Mouse (Mus musculus) heart, embryonic 10.5 days (tissue): ENCODE measurements around the gene Chrna4. TPM values are rescaled to one million over a fixed set of nuclear protein-coding genes. Genes with fewer than 3 reads are reported as not detected.

Experiments used
- DNase-seq: peaks from one replicate; pipeline ENCODE4 v3.0.0-alpha.2; 2017; ENCODE audit warnings: low spot score
- H3K27ac ChIP-seq: fragments of 300-500 bp; sonication (generic); 2 replicates; pipeline ENCODE4 v1.5.1; 2016; ENCODE audit warnings: mild to moderate bottlenecking
- H3K27me3 ChIP-seq: fragments of 300-500 bp; sonication (generic); 2 replicates; pipeline ENCODE4 v1.6.1; 2016; ENCODE audit warnings: mild to moderate bottlenecking; ENCODE audit not compliant: poor library complexity, insufficient read depth, severe bottlenecking
- H3K36me3 ChIP-seq: fragments of 300-500 bp; sonication (generic); 2 replicates; pipeline ENCODE4 v1.6.1; 2016; ENCODE audit warnings: mild to moderate bottlenecking, moderate library complexity
- H3K4me1 ChIP-seq: fragments of 300-500 bp; sonication (generic); 2 replicates; pipeline ENCODE4 v1.6.1; 2016; ENCODE audit warnings: mild to moderate bottlenecking
- H3K4me3 ChIP-seq: fragments of 300-500 bp; sonication (generic); 2 replicates; pipeline ENCODE4 v1.5.1; 2016; ENCODE audit warnings: mild to moderate bottlenecking, moderate library complexity
- H3K9me3 ChIP-seq: fragments of 300-500 bp; sonication (generic); 2 replicates; pipeline ENCODE4 v1.6.1; 2016; ENCODE audit warnings: mild to moderate bottlenecking, moderate library complexity
- WGBS: fragments of 180-500 bp; shearing (Covaris S2); methylation state at CpG from one replicate; pipeline ENCODE4 v1.1.7; 2016; 5-methylcytosine and 5-hydroxymethylcytosine counted together
- polyA plus RNA-seq: library from polyadenylated mRNA; unstranded; fragments of >200 nt; fragmentation: Nextera tagmentation; extraction: Ambion mirVana; gene quantifications from 2 replicates; pipeline ENCODE4 v1.2.1, GENCODE M21; 2016

The Chrna4 gene
- polyA plus RNA-seq, result 0.17 and 1.3 TPM in 2 replicates

GRCm38 (mm10) chr2:181043437-181043836, at the start of gene Chrna4:
Gene Chrna4, minus strand, starts transcription at chr2:181043546.
- H3K36me3 ChIP-seq, result no peaks in the 10 kb centered on the region
- H3K4me1 ChIP-seq, result peaks cover 27% of the 10 kb centered on the region
- no peak for DNase-seq
- 66% methylated on average over 3 of the region's 3 CpGs for WGBS
- peaks cover 87% of the 10 kb centered on the region for H3K27me3 ChIP-seq
- no peaks in the 10 kb centered on the region for H3K9me3 ChIP-seq
- H3K4me3 ChIP-seq, result no peak within 1 kb of the TSS
- H3K27ac ChIP-seq, result no peak within 1 kb of the TSS

DNA sequence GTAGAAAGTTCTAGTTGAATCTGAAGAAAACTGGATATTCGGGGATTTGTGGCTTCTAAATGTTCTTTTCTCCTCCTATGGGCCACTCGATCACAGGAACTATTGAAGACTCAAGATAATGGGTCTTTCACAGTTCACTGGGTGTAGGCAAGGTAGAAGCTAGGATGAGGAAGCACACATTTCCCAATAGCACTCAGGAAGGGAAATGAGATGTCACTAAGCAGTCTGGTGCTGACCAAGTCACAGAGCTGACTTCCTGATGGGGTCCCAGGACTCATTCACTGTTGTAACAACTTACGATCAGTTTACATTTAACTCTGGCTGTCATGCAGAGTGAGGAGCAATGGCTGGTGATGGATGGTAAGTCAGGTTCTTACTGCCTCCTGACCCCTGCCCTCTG, 46.8 kb upstream of the Chrna4 start:
- H3K27me3 ChIP-seq, result peaks cover 68% of the 10 kb centered on the region
- WGBS, result 74% methylated on average over 3 of the region's 3 CpGs
- no peak overlapping the region for H3K27ac ChIP-seq
- no peaks in the 10 kb centered on the region for H3K9me3 ChIP-seq
- H3K4me1 ChIP-seq, result no peaks in the 10 kb centered on the region
- H3K4me3 ChIP-seq, result no peak overlapping the region
- no peaks in the 10 kb centered on the region for H3K36me3 ChIP-seq
- no peak for DNase-seq

DNA sequence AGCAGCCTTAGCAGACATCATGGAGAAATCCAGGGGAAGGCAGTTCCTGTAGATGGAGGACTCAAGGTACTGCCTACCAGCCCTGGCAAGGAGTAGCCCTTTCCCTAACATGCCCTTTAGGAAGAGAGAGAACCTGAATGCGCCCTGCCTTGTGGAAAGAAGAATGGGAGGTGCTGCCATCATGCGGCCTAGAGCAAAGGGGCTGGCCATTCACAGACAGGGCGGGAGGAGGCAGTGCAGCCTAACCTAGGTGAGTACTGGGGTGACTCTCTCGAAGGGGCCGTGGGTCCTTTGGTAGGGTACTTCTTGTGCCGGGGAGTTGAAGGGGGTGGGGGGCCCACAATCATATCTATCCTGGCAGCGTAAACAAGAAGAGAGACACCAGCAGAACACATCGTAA, 41.7 kb upstream of the Chrna4 start:
- Histone ChIP-seq H3K4me1 (0 out of 2 replicates have a peak, but pooled peaks cover 3% of the 10 kb centered on the region), H3K9me3 (no peaks in the 10 kb centered on the region), H3K36me3 (no peaks in the 10 kb centered on the region), H3K27ac (no peak overlapping the region), H3K4me3 (no peak overlapping the region), H3K27me3 (peaks cover 70% of the 10 kb centered on the region)
- no peak for DNase-seq
- WGBS, result 72% methylated on average over 8 of the region's 8 CpGs

GRCm38 (mm10) chr2:181083945-181084344, 40.6 kb upstream of the Chrna4 start:
- peaks cover 77% of the 10 kb centered on the region for H3K27me3 ChIP-seq
- H3K4me1 ChIP-seq, result 0 out of 2 replicates have a peak, but pooled peaks cover 3% of the 10 kb centered on the region
- no peak overlapping the region for H3K27ac ChIP-seq
- H3K36me3 ChIP-seq, result no peaks in the 10 kb centered on the region
- WGBS, result 67% methylated on average over 4 of the region's 4 CpGs
- no peak overlapping the region for H3K4me3 ChIP-seq
- no peak for DNase-seq
- no peaks in the 10 kb centered on the region for H3K9me3 ChIP-seq

DNA sequence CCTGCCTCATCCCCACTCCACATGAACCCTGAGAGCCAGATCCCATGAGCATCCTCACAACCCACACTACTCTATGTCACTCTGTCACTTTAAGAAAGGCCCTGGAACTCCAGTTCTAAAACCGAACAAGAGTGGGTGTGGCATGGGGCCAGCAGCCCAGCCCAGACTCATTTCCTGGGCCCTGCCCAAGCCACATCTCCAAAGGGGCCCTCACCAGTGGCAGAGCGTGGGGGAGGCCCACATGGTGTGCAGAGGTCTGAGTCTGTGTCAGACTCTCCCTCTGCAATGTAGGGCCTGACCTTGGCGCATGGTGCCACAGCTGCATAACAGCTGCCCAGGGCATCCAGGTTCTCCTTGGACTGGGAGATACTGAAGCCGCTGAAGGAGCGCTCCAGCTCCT, 37.5 kb upstream of the Chrna4 start:
- peaks cover 67% of the 10 kb centered on the region for H3K27me3 ChIP-seq
- H3K4me3 ChIP-seq, result no peak overlapping the region
- H3K36me3 ChIP-seq, result no peaks in the 10 kb centered on the region
- 0 out of 2 replicates have a peak, but pooled peaks cover 3% of the 10 kb centered on the region for H3K4me1 ChIP-seq
- WGBS, result 59% methylated on average over 5 of the region's 5 CpGs
- no peaks in the 10 kb centered on the region for H3K9me3 ChIP-seq
- DNase-seq, result no peak
- no peak overlapping the region for H3K27ac ChIP-seq

DNA sequence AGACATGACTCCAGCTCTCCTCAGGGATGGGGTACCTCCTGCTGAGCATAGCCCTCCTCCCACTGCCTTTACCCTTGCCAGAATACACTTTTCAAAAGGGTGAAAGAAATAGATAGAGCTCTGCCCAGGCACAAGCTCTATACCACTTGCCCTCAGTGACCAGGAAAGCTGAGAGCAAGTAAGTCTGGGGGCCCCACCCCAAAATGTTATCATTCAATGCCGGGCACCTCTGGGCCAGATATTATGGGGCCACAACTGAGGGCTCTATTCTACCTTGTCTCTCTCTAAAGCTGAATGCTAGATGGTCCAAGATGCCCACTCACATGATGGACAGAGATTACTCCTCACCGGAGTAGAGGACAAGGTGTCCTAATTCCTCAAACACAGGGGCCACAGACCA, 36.2 kb upstream of the Chrna4 start:
- no peak overlapping the region for H3K4me3 ChIP-seq
- 0 out of 2 replicates have a peak, but pooled peaks cover 3% of the 10 kb centered on the region for H3K4me1 ChIP-seq
- H3K27me3 ChIP-seq, result peaks cover 59% of the 10 kb centered on the region
- no peak for DNase-seq
- no peaks in the 10 kb centered on the region for H3K9me3 ChIP-seq
- no peaks in the 10 kb centered on the region for H3K36me3 ChIP-seq
- no peak overlapping the region for H3K27ac ChIP-seq
- 76% methylated on average over 2 of the region's 2 CpGs for WGBS

DNA sequence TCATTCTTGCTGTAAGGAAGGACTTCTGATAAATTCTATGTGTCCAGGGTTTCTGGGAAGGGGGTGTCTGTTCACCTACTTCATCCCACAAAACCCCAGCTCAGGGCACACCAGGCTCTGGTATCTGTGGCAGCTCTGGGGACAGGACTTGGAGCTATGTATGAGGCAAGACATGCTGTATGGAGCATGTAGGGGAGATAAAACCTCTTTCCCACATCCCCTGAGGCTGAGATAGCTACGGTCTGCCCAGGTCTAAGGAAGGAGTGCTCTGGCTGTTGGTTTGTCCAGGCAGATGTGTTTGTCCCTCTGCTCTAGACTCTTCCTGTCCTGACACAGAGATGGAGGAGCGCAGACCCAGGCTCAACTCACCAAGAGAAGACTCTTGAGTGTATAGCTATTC, 35.6 kb upstream of the Chrna4 start:
- Histone ChIP-seq H3K27me3 (peaks cover 62% of the 10 kb centered on the region), H3K27ac (no peak overlapping the region), H3K4me3 (no peak overlapping the region), H3K36me3 (no peaks in the 10 kb centered on the region), H3K4me1 (0 out of 2 replicates have a peak, but pooled peaks cover 3% of the 10 kb centered on the region), H3K9me3 (no peaks in the 10 kb centered on the region)
- DNase-seq, result no peak
- 71% methylated on average over 2 of the region's 2 CpGs for WGBS

DNA sequence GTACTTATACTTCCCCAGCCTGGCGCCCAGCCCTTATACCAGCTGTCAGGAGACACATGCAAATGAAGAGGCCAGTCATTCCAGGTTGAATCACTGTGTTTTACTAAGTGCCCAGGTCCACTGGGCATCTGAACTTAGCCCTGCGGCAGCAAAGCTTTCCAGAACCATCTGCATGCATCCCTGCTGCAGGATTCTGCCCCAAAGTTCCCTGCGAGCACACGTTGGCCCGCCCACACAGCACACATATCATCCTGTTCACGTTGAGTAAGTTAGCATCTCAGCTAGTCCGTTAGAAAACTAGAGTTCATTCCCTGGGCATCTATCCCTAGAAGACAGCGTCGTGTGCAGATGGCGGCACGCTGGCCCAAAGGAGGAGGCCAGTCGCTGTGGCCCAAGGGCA, 32.2 kb upstream of the Chrna4 start:
- no peak for DNase-seq
- 77% methylated on average over 12 of the region's 12 CpGs for WGBS
- Histone ChIP-seq H3K27ac (no peak overlapping the region), H3K4me3 (no peak overlapping the region), H3K4me1 (no peaks in the 10 kb centered on the region), H3K9me3 (no peaks in the 10 kb centered on the region), H3K36me3 (no peaks in the 10 kb centered on the region), H3K27me3 (peaks cover 48% of the 10 kb centered on the region; the same call in 1 of the 2 replicates)

DNA sequence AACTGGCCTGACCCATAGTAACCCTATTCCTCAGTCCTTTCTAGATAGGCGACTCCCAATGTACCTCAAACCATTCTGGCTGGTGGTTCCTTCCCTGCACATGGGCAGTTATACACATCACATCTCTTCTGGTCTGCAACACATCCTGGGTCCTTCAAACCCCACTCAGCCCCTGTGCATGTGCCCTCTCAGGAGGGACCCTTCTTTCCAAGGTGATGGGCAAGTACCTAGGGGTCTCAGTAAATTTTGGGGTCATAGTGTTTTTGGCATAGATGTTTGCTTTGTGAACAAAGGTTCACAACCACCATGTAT, 29.0 kb upstream of the Chrna4 start:
- Histone ChIP-seq H3K36me3 (no peaks in the 10 kb centered on the region), H3K4me3 (no peak overlapping the region), H3K4me1 (no peaks in the 10 kb centered on the region), H3K9me3 (no peaks in the 10 kb centered on the region), H3K27me3 (peaks cover 30% of the 10 kb centered on the region; the same call in 1 of the 2 replicates), H3K27ac (no peak overlapping the region)
- WGBS, result 0% methylated on average over 1 of the region's 1 CpGs
- DNase-seq, result no peak

DNA sequence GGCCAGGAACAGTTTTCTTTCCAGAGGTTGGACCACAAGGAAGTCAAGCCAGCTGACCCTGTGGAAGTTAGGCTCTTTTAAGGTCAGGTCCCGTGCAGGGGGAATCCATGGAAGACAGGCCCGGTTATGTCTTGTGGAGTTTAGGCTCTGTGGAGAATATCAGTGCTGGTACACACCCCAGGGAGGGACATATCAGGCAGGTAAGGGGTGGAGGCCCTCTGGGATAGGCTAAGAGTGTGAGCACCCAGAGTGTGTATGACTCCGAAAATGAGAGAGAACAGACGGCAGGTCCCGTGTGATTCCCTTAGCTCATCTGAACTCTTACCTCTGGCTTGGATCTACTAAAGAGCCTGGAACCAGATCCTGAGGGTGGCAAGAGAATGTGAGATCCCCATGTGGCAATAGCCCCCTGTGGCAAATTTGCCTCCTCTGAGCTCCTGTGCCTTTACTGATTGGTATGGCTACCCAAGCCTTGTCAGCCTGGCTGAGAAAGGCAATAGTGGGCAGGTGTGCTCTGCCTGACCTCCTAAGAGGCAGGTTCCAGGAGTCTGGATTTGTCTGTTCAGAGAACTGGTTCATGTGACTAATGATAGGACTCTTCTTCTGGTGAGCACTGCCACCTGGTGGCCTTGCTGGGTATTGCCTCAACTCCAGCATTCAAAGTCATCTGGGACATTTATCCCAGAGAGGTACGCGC, 28.5 kb upstream of the Chrna4 start:
- Histone ChIP-seq H3K36me3 (no peaks in the 10 kb centered on the region), H3K4me3 (no peak overlapping the region), H3K27ac (no peak overlapping the region), H3K27me3 (peaks cover 26% of the 10 kb centered on the region; the same call in 1 of the 2 replicates), H3K4me1 (no peaks in the 10 kb centered on the region), H3K9me3 (no peaks in the 10 kb centered on the region)
- peak; percentile 83 for DNase-seq
- WGBS, result 64% methylated on average over 7 of the region's 7 CpGs

- Histone ChIP-seq H3K36me3 (no peaks in the 10 kb centered on the region), H3K27ac (no peak overlapping the region), H3K9me3 (no peaks in the 10 kb centered on the region), H3K4me1 (no peaks in the 10 kb centered on the region), H3K27me3 (peaks cover 23% of the 10 kb centered on the region; the same call in 1 of the 2 replicates), H3K4me3 (no peak overlapping the region)
- 55% methylated on average over 7 of the region's 7 CpGs for WGBS
- no peak for DNase-seq
Measured at GRCm38 (mm10) chr2:181070136-181070535, 26.8 kb upstream of the Chrna4 start.

GRCm38 (mm10) chr2:181068499-181068898, 25.2 kb upstream of the Chrna4 start:
- WGBS, result 67% methylated on average over 5 of the region's 5 CpGs
- H3K4me3 ChIP-seq, result no peak overlapping the region
- H3K27me3 ChIP-seq, result peaks cover 22% of the 10 kb centered on the region; the same call in 1 of the 2 replicates

DNA sequence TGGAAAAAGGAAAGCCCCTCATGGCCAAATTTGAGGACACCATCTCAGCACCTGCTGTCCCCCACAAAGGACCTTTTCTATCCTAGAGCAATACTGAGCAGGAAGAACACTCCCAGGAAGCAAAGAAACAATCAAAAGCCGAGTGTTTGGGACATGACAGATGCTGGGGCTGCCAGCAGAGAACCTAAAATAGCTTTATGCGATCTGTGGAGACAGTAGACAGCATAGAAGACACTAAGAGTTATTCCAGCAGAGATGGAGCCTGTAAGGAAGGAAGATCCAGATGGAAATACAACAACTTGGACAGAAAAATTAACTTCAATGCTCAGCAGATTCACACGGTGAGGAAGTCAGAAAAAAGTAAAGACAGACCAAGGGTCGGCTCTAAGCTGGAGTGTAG, 22.5 kb upstream of the Chrna4 start:
- H3K27me3 ChIP-seq, result peaks cover 28% of the 10 kb centered on the region
- 58% methylated on average over 4 of the region's 4 CpGs for WGBS
- no peaks in the 10 kb centered on the region for H3K9me3 ChIP-seq
- no peaks in the 10 kb centered on the region for H3K36me3 ChIP-seq
- no peak overlapping the region for H3K27ac ChIP-seq
- H3K4me3 ChIP-seq, result no peak overlapping the region
- no peak for DNase-seq
- H3K4me1 ChIP-seq, result no peaks in the 10 kb centered on the region

More at GRCm38 (mm10) chr2:181068499-181068898, 25.2 kb upstream of the Chrna4 start:
- no peak overlapping the region for H3K27ac ChIP-seq
- no peaks in the 10 kb centered on the region for H3K4me1 ChIP-seq
- no peaks in the 10 kb centered on the region for H3K9me3 ChIP-seq
- DNase-seq, result no peak
- no peaks in the 10 kb centered on the region for H3K36me3 ChIP-seq

- Histone ChIP-seq H3K4me3 (no peak overlapping the region), H3K9me3 (no peaks in the 10 kb centered on the region), H3K27ac (no peak overlapping the region), H3K4me1 (peaks cover 20% of the 10 kb centered on the region), H3K36me3 (no peaks in the 10 kb centered on the region), H3K27me3 (peaks cover 65% of the 10 kb centered on the region)
- no peak for DNase-seq
- 16% methylated on average over 5 of the region's 5 CpGs for WGBS
Measured at GRCm38 (mm10) chr2:181060127-181060526, 16.8 kb upstream of the Chrna4 start.
